Mouse (Mus musculus) lung, postnatal 0 days (tissue): ENCODE results near the gene Sh3glb1. TPM values are rescaled to one million over a fixed set of nuclear protein-coding genes. Genes with fewer than 3 reads are reported as not detected.
"Not testable (repeated sequence)": the region's sequence is repeated elsewhere in the genome, so short reads cannot be mapped to it uniquely, and the experiment has no call there.

Experiments
- ATAC-seq: fragments of 200-750 bp; cut with Nextera tagmentation; 2 replicates; pipeline ENCODE4 v1.8.0; 2017; ENCODE audit warnings: moderate library complexity
- DNase-seq: peaks from one replicate; pipeline ENCODE4 v3.0.0-alpha.2; 2016; ENCODE audit warnings: low spot score
- H3K27ac ChIP-seq: fragments of 300-500 bp; sonication (generic); 2 replicates; pipeline ENCODE4 v1.5.1; 2014; ENCODE audit warnings: antibody characterized with exemption, mild to moderate bottlenecking, low read length, mixed read lengths
- H3K27me3 ChIP-seq: fragments of 300-500 bp; sonication (generic); replicated peaks from 2 replicates; pipeline ENCODE4 v1.6.1; 2014; ENCODE audit warnings: low read length, mixed read lengths; ENCODE audit not compliant: insufficient read depth
- H3K36me3 ChIP-seq: fragments of 300-500 bp; sonication (generic); 2 replicates; pipeline ENCODE4 v1.6.1; 2014; ENCODE audit warnings: low read length, mixed read lengths; ENCODE audit not compliant: insufficient read depth
- H3K4me1 ChIP-seq: fragments of 300-500 bp; sonication (generic); 2 replicates; pipeline ENCODE4 v1.6.1; 2014; ENCODE audit warnings: antibody characterized with exemption, low read depth, low read length, mixed read lengths; ENCODE audit not compliant: insufficient read depth
- H3K4me2 ChIP-seq: fragments of 300-500 bp; sonication (generic); replicated peaks from 2 replicates; pipeline ENCODE4 v1.6.1; 2014; ENCODE audit warnings: low read depth, mild to moderate bottlenecking, low read length, moderate library complexity, mixed read lengths
- H3K4me3 ChIP-seq: fragments of 300-500 bp; sonication (generic); 2 replicates; pipeline ENCODE4 v1.5.1; 2014; ENCODE audit warnings: low read depth, low read length
- H3K9ac ChIP-seq: fragments of 300-500 bp; sonication (generic); replicated peaks from 2 replicates; pipeline ENCODE4 v1.6.1; 2014; ENCODE audit warnings: low read depth, mild to moderate bottlenecking
- H3K9me3 ChIP-seq: fragments of 300-500 bp; sonication (generic); 2 replicates; pipeline ENCODE4 v1.6.1; 2016; ENCODE audit warnings: low read length, mixed read lengths
- CTCF ChIP-seq: IDR thresholded peaks from 2 replicates; pipeline ENCODE4 v1.5.1; 2016; ENCODE audit warnings: antibody characterized with exemption, mild to moderate bottlenecking
- EP300 ChIP-seq: IDR thresholded peaks from 2 replicates; pipeline ENCODE4 v1.6.1; 2016; ENCODE audit warnings: antibody characterized with exemption, mild to moderate bottlenecking, control low read depth
- WGBS: fragments of 180-500 bp; shearing (Covaris S2); extraction: QIAGEN DNeasy Blood & Tissue Kit; methylation state at CpG from one replicate; pipeline ENCODE4 v1.1.7; 2014; 5-methylcytosine and 5-hydroxymethylcytosine counted together
- polyA plus RNA-seq: library from polyadenylated mRNA; unstranded; fragments of >200 nt; fragmentation: Nextera tagmentation; extraction: Ambion mirVana; gene quantifications from 2 replicates; pipeline ENCODE4 v1.2.1, GENCODE M21; 2015

The Sh3glb1 gene
- polyA plus RNA-seq, 1 experiment from 2014 or later, result 173 TPM

DNA sequence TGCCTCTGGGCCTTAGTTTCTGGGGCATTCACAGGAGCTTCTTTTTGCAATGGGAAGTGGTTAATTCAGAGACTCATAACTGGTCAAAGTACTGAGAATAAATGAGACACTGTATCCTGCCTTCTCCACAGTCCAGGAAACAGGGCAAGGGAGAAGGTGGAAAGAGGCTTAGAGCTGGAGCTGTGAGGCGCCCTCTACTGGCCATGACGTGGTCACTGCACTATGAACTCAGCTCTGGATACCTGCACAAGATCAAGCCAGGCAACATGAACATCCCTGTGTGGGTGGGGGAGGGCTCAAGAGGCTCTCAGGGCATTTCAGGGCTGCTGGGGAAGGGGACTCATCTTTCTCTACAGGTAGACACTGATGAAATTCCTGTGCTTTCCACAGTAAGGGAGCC lies 33.0 kb upstream of the Sh3glb1 start:
- H3K27ac ChIP-seq, result no peak overlapping the region
- 10% methylated on average over 2 of the region's 2 CpGs for WGBS
- no peak overlapping the region for H3K4me2 ChIP-seq
- H3K4me1 ChIP-seq, result no peaks in the 10 kb centered on the region
- peak; percentile 29 for DNase-seq
- no peaks in the 10 kb centered on the region for H3K27me3 ChIP-seq
- H3K9me3 ChIP-seq, result no peaks in the 10 kb centered on the region
- no peak overlapping the region for H3K9ac ChIP-seq
- TF ChIP-seq EP300 (no peak), CTCF (peak; percentile 70)
- no peak overlapping the region for H3K4me3 ChIP-seq
- no peaks in the 10 kb centered on the region for H3K36me3 ChIP-seq
- no peak for ATAC-seq

DNA sequence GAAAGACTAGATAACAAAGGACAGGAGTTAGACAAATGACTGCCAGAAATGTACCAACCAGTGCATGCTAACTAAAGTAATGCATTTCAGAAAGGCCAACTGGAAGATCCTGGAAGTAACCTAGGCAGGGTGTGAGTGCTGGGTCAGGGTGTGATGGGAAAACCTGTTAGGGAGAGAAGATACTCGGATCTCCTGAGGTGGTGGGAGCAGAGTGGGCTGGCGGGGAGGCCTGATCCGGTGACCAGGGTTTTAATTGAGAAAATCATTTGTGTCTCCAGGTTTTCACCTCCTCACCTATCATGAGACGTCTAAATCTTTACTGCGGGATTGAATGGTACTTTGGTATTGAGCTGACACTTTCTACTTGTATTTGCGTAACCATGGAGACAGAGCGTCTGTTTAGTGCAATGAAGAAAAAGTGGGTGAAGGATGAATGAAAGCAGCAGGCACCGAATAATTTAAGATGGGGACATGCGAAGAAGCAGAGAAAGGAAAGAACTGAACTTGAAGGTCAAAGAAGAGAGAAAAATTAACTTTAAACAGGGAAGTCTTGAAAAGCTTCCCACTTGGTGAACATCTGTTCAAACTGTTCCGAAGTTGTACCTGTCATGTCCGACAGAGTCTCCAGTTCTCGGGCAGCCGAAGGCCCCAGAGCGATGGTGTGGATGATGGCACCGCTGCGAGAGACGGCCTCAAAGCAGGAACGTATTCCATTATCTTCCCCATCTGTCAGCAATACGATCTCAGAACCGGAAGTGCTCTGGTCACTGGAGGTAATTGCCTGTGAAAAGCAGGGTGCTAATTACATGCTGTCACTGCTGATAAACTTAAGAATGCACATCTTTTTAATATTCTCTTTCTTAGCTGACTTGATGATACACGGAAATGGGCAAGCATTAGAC lies 29.2 kb upstream of the Sh3glb1 start:
- H3K9ac ChIP-seq, H3K9me3 ChIP-seq, H3K4me3 ChIP-seq, H3K36me3 ChIP-seq, H3K4me2 ChIP-seq, H3K27me3 ChIP-seq, H3K4me1 ChIP-seq, H3K27ac ChIP-seq, DNase-seq: not testable (repeated sequence)
- ATAC-seq, result peak; percentile 44
- 47% methylated on average over 18 of the region's 21 CpGs for WGBS

DNA sequence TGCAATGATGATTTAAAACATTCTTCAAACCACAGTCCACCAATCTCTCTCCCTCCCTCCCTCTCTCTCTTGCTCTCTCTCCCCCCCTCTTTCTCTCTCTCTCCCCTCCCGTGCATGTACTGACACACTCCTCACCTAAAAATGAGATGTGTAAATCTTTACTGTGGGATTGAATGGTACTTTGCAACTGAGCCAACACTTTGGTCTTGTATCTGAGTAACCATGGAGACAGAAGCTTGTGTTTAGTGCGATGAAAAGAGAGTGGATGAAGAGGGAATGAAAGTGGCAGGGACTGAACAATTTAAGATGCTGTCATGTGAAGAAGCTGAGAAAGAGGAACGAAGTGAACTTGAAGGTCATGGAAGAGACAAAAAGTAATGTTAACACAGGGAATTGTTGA lies 27.6 kb upstream of the Sh3glb1 start:
- not testable (repeated sequence) for H3K4me1 ChIP-seq, H3K9me3 ChIP-seq, ATAC-seq, H3K4me2 ChIP-seq, DNase-seq, H3K27me3 ChIP-seq, H3K9ac ChIP-seq, H3K4me3 ChIP-seq, H3K27ac ChIP-seq, H3K36me3 ChIP-seq
- 18% methylated on average over 3 of the region's 3 CpGs for WGBS

DNA sequence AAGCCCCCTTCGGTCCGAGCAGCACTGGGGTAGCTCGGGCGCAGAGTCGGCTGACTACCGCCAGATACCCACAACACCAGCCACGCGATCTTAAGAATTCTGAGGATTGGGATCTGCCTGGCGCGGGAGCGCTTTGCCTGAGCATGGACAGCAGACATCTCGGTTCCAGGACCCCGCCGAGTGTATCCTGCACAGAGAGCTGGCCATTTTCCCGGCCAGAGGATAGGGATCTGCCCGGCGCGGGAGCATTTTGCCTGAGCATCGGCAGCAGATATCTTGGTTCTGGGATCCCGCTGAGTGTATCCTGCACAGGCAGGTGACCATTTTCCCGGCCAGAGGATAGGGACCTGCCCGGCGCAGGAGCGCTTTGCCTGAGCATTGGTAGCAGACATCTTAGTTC lies 18.3 kb upstream of the Sh3glb1 start:
- not testable (repeated sequence) for H3K4me3 ChIP-seq, H3K9me3 ChIP-seq, H3K36me3 ChIP-seq, H3K27me3 ChIP-seq, DNase-seq, ATAC-seq, H3K4me1 ChIP-seq, H3K27ac ChIP-seq, H3K4me2 ChIP-seq, H3K9ac ChIP-seq
- WGBS, result 78% methylated on average over 24 of the region's 24 CpGs

DNA sequence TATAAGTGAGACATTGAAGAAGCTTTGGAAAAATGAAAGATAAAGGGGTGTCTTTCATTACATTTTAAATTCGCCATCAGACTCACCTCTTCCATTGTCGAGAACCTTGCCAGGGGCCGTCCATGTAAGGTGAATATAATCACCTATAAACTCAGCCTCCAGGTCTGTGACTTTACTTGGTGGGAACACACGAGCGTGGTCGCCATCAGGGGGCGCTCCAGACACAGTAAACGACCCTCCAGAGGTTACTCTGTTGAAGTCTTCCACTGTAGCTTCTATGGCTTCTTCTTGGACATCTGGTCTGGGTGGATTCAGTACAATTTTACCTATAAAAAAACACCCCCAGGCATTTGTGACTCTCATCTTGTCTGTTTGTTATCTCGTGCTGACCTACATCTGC lies 16.7 kb upstream of the Sh3glb1 start:
- H3K4me2 ChIP-seq, result no peak overlapping the region
- no peak overlapping the region for H3K9ac ChIP-seq
- H3K4me1 ChIP-seq, result no peaks in the 10 kb centered on the region
- TF ChIP-seq CTCF (peak; percentile 64), EP300 (no peak)
- H3K36me3 ChIP-seq, result no peaks in the 10 kb centered on the region
- no peaks in the 10 kb centered on the region for H3K9me3 ChIP-seq
- ATAC-seq (peak; percentile 33; the same call in 1 of the 2 replicates), DNase-seq (no peak)
- WGBS, result 20% methylated on average over 9 of the region's 9 CpGs
- no peak overlapping the region for H3K27ac ChIP-seq
- no peaks in the 10 kb centered on the region for H3K27me3 ChIP-seq
- H3K4me3 ChIP-seq, result no peak overlapping the region

DNA sequence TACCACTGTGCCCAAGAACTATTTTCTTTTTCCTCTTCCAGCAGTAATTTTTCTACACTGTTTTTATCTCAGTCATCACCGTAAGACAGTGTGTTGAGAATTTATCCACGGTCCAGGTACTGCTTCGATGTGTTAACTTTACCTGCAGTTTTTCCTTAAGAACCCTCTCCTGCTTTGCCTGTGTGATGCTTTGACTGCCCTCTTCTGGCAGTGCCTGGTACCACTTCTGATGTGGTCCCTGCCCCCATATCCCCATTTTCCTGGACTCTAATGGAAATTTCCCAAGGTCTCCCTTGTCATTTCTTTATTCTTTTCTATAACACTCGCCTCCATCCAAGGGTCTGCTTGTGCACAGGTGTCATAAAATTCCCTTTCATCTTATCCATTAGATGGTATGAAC lies 3.3 kb upstream of the Sh3glb1 start:
- peak; percentile 82 for TF ChIP-seq CTCF
- no peak for TF ChIP-seq EP300
- 0 out of 2 replicates have a peak, but pooled peaks cover under 1% of the 10 kb centered on the region for H3K4me1 ChIP-seq
- WGBS, result 31% methylated on average over 4 of the region's 4 CpGs
- H3K9ac ChIP-seq, result no peak overlapping the region
- H3K36me3 ChIP-seq, result no peaks in the 10 kb centered on the region
- ATAC-seq (no peak), DNase-seq (peak; percentile 58)
- H3K4me2 ChIP-seq, result no peak overlapping the region
- no peak overlapping the region for H3K4me3 ChIP-seq
- no peaks in the 10 kb centered on the region for H3K27me3 ChIP-seq
- H3K9me3 ChIP-seq, result no peaks in the 10 kb centered on the region
- no peak overlapping the region for H3K27ac ChIP-seq

DNA sequence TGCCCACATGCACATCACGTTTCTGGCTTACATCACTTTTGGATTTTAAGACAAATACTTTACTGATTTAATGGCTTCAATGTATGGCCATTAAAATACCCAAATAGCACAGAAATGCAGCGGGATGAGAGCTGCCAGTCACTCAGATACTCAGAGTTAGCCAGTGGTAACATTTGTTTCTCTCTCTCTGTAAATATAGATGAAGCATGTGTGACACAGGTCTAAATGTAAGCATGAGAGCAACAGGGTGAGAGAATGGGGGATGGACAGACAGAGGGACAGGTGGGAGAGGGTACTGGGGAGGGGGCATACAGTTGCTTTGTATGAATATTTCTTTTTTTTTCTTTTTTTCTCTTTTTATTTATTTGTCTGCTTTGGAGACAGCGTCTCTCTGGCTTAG lies 2.4 kb upstream of the Sh3glb1 start:
- not testable (repeated sequence) for H3K9me3 ChIP-seq, H3K36me3 ChIP-seq, H3K4me3 ChIP-seq, H3K4me1 ChIP-seq, H3K27me3 ChIP-seq, ATAC-seq, H3K9ac ChIP-seq, H3K4me2 ChIP-seq, H3K27ac ChIP-seq, DNase-seq
- WGBS, result 87% methylated on average over 3 of the region's 3 CpGs
